Mouse (Mus musculus): ENCODE results near the gene Fbxo40. TPM values are rescaled to one million over a fixed set of nuclear protein-coding genes. Genes with fewer than 3 reads are reported as not detected.

Fbxo40 gene
- polyA plus RNA-seq, 1 experiment, result 0.37 TPM

GRCm38 (mm10) chr16:37010370-37010769, 20.1 kb upstream of the Fbxo40 start:
- peaks cover 6% of the 10 kb centered on the region for H3K4me1 ChIP-seq (ENCODE audit: control insufficient read depth, insufficient read depth, low read length)
- no peak overlapping the region for H3K4me3 ChIP-seq (ENCODE audit: control insufficient read depth, low read depth, low read length)
- H3K36me3 ChIP-seq (ENCODE audit: control insufficient read depth, insufficient read depth, low read length), result no peaks in the 10 kb centered on the region
- H3K27ac ChIP-seq (ENCODE audit: control insufficient read depth, insufficient read depth, low read depth, low read length), result no peak overlapping the region
- TF ChIP-seq POLR2A (IDR thresholded peaks at IDR 0.05; ENCODE audit: control insufficient read depth, low read depth, low read length) (no peak), CTCF (IDR thresholded peaks at IDR 0.05; ENCODE audit: control insufficient read depth, insufficient read depth, insufficient replicate concordance, low read depth, low read length) (no peak)
- H3K27me3 ChIP-seq (ENCODE audit: control insufficient read depth, insufficient read depth, low read length), result no peaks in the 10 kb centered on the region

GRCm38 (mm10) chr16:37009262-37009661, 19.0 kb upstream of the Fbxo40 start:
- no peak for TF ChIP-seq POLR2A (IDR thresholded peaks at IDR 0.05; ENCODE audit: control insufficient read depth, low read depth, low read length)
- no peak for TF ChIP-seq CTCF (IDR thresholded peaks at IDR 0.05; ENCODE audit: control insufficient read depth, insufficient read depth, insufficient replicate concordance, low read depth, low read length)
- peaks cover 6% of the 10 kb centered on the region for H3K4me1 ChIP-seq (ENCODE audit: control insufficient read depth, insufficient read depth, low read length)

GRCm38 (mm10) chr16:36999366-36999972, 9.2 kb upstream of the Fbxo40 start:
- TF ChIP-seq CTCF (IDR thresholded peaks at IDR 0.05; ENCODE audit: control insufficient read depth, insufficient read depth, insufficient replicate concordance, low read depth, low read length) (no peak), POLR2A (IDR thresholded peaks at IDR 0.05; ENCODE audit: control insufficient read depth, low read depth, low read length) (no peak)
- no peaks in the 10 kb centered on the region for H3K4me1 ChIP-seq (ENCODE audit: control insufficient read depth, insufficient read depth, low read length)
- no peaks in the 10 kb centered on the region for H3K27me3 ChIP-seq (ENCODE audit: control insufficient read depth, insufficient read depth, low read length)
- H3K36me3 ChIP-seq (ENCODE audit: control insufficient read depth, insufficient read depth, low read length), result no peaks in the 10 kb centered on the region
- no peak overlapping the region for H3K27ac ChIP-seq (ENCODE audit: control insufficient read depth, insufficient read depth, low read depth, low read length)
- H3K4me3 ChIP-seq (ENCODE audit: control insufficient read depth, low read depth, low read length), result no peak overlapping the region

More at GRCm38 (mm10) chr16:37009262-37009661, 19.0 kb upstream of the Fbxo40 start:
- Histone ChIP-seq H3K4me3 (ENCODE audit: control insufficient read depth, low read depth, low read length) (no peak overlapping the region), H3K27ac (ENCODE audit: control insufficient read depth, insufficient read depth, low read depth, low read length) (no peak overlapping the region), H3K27me3 (ENCODE audit: control insufficient read depth, insufficient read depth, low read length) (no peaks in the 10 kb centered on the region), H3K36me3 (ENCODE audit: control insufficient read depth, insufficient read depth, low read length) (no peaks in the 10 kb centered on the region)

- H3K27ac ChIP-seq (ENCODE audit: control insufficient read depth, insufficient read depth, low read depth, low read length), result no peak overlapping the region
- H3K27me3 ChIP-seq (ENCODE audit: control insufficient read depth, insufficient read depth, low read length), result no peaks in the 10 kb centered on the region
- no peak for TF ChIP-seq POLR2A (IDR thresholded peaks at IDR 0.05; ENCODE audit: control insufficient read depth, low read depth, low read length)
- TF ChIP-seq CTCF (IDR thresholded peaks at IDR 0.05; ENCODE audit: control insufficient read depth, insufficient read depth, insufficient replicate concordance, low read depth, low read length), result no peak
- no peaks in the 10 kb centered on the region for H3K4me1 ChIP-seq (ENCODE audit: control insufficient read depth, insufficient read depth, low read length)
- no peak overlapping the region for H3K4me3 ChIP-seq (ENCODE audit: control insufficient read depth, low read depth, low read length)
- H3K36me3 ChIP-seq (ENCODE audit: control insufficient read depth, insufficient read depth, low read length), result no peaks in the 10 kb centered on the region
These were observed 7.4 kb upstream of the Fbxo40 start for GRCm38 (mm10) chr16:36997650-36998049.

GRCm38 (mm10) chr16:36989493-36989892, 774 bp downstream of the Fbxo40 start:
- Histone ChIP-seq H3K4me3 (ENCODE audit: control insufficient read depth, low read depth, low read length) (no peak overlapping the region), H3K36me3 (ENCODE audit: control insufficient read depth, insufficient read depth, low read length) (no peaks in the 10 kb centered on the region), H3K27ac (ENCODE audit: control insufficient read depth, insufficient read depth, low read depth, low read length) (no peak overlapping the region), H3K27me3 (ENCODE audit: control insufficient read depth, insufficient read depth, low read length) (no peaks in the 10 kb centered on the region), H3K4me1 (ENCODE audit: control insufficient read depth, insufficient read depth, low read length) (peaks cover 5% of the 10 kb centered on the region)
- no peak for TF ChIP-seq POLR2A (IDR thresholded peaks at IDR 0.05; ENCODE audit: control insufficient read depth, low read depth, low read length)
- TF ChIP-seq CTCF (IDR thresholded peaks at IDR 0.05; ENCODE audit: control insufficient read depth, insufficient read depth, insufficient replicate concordance, low read depth, low read length), result no peak

- no peak for TF ChIP-seq POLR2A (IDR thresholded peaks at IDR 0.05; ENCODE audit: control insufficient read depth, low read depth, low read length)
- no peak for TF ChIP-seq CTCF (IDR thresholded peaks at IDR 0.05; ENCODE audit: control insufficient read depth, insufficient read depth, insufficient replicate concordance, low read depth, low read length)
- no peaks in the 10 kb centered on the region for H3K27me3 ChIP-seq (ENCODE audit: control insufficient read depth, insufficient read depth, low read length)
- H3K4me3 ChIP-seq (ENCODE audit: control insufficient read depth, low read depth, low read length), result no peak overlapping the region
- H3K4me1 ChIP-seq (ENCODE audit: control insufficient read depth, insufficient read depth, low read length), result peaks cover 5% of the 10 kb centered on the region
- no peaks in the 10 kb centered on the region for H3K36me3 ChIP-seq (ENCODE audit: control insufficient read depth, insufficient read depth, low read length)
- H3K27ac ChIP-seq (ENCODE audit: control insufficient read depth, insufficient read depth, low read depth, low read length), result no peak overlapping the region
These were observed 2.2 kb downstream of the Fbxo40 start for GRCm38 (mm10) chr16:36988066-36988465.

- no peak for TF ChIP-seq POLR2A (IDR thresholded peaks at IDR 0.05; ENCODE audit: control insufficient read depth, low read depth, low read length)
- no peak for TF ChIP-seq CTCF (IDR thresholded peaks at IDR 0.05; ENCODE audit: control insufficient read depth, insufficient read depth, insufficient replicate concordance, low read depth, low read length)
- H3K36me3 ChIP-seq (ENCODE audit: control insufficient read depth, insufficient read depth, low read length), result no peaks in the 10 kb centered on the region
- H3K27ac ChIP-seq (ENCODE audit: control insufficient read depth, insufficient read depth, low read depth, low read length), result no peak overlapping the region
- peaks cover 5% of the 10 kb centered on the region for H3K4me1 ChIP-seq (ENCODE audit: control insufficient read depth, insufficient read depth, low read length)
- no peak overlapping the region for H3K4me3 ChIP-seq (ENCODE audit: control insufficient read depth, low read depth, low read length)
- no peaks in the 10 kb centered on the region for H3K27me3 ChIP-seq (ENCODE audit: control insufficient read depth, insufficient read depth, low read length)
These were observed 2.9 kb downstream of the Fbxo40 start for GRCm38 (mm10) chr16:36987399-36987798.

Measured in testis, adult 2 months (tissue).